Mouse (Mus musculus): ENCODE data around the gene Gpc5. TPM values are rescaled to one million over a fixed set of nuclear protein-coding genes. Genes with fewer than 3 reads are reported as not detected.
A peak's percentile ranks its signal among the peaks of the same experiment; 100 is the strongest.

The Gpc5 gene
- polyA plus RNA-seq, 1 experiment from 2014 or later, result 0.20 TPM

- no peaks in the 10 kb centered on the region for H3K36me3 ChIP-seq (ENCODE audit: control insufficient read depth, insufficient read depth, low read length)
- ATAC-seq (ENCODE audit: insufficient read depth, low FRiP score, low TSS enrichment) (no peak), DNase-seq (ENCODE audit: low spot score) (no peak)
- no peak overlapping the region for H3K4me2 ChIP-seq (ENCODE audit: low read depth)
- WGBS, result 86% methylated on average over 4 of the region's 4 CpGs
- H3K9me3 ChIP-seq (ENCODE audit: control insufficient read depth, low read length), result no peaks in the 10 kb centered on the region
- no peak overlapping the region for H3K27ac ChIP-seq (ENCODE audit: low read depth, low read length)
- H3K4me3 ChIP-seq (ENCODE audit: low read depth, low read length), result no peak overlapping the region
- H3K9ac ChIP-seq (ENCODE audit: low read length), result no peak overlapping the region
- H3K4me1 ChIP-seq (ENCODE audit: control insufficient read depth, insufficient read depth, low read length), result peaks cover 6% of the 10 kb centered on the region
- H3K27me3 ChIP-seq (ENCODE audit: control insufficient read depth, insufficient read depth, low read length), result peaks cover 22% of the 10 kb centered on the region
Observed at GRCm38 (mm10) chr14:115090516-115090915, 1.5 kb upstream of the Gpc5 start.

GRCm38 (mm10) chr14:115092510-115092909, 495 bp downstream of the Gpc5 start:
- Histone ChIP-seq H3K36me3 (ENCODE audit: control insufficient read depth, insufficient read depth, low read length) (no peaks in the 10 kb centered on the region), H3K4me2 (ENCODE audit: low read depth) (peak overlapping the region; percentile 99), H3K4me3 (ENCODE audit: low read depth, low read length) (peak overlapping the region; percentile 66), H3K9me3 (ENCODE audit: control insufficient read depth, low read length) (no peaks in the 10 kb centered on the region), H3K9ac (ENCODE audit: low read length) (peak overlapping the region; percentile 50), H3K4me1 (ENCODE audit: control insufficient read depth, insufficient read depth, low read length) (peaks cover 6% of the 10 kb centered on the region), H3K27ac (ENCODE audit: low read depth, low read length) (no peak overlapping the region), H3K27me3 (ENCODE audit: control insufficient read depth, insufficient read depth, low read length) (peaks cover 22% of the 10 kb centered on the region)
- ATAC-seq (ENCODE audit: insufficient read depth, low FRiP score, low TSS enrichment) (peak; percentile 63), DNase-seq (ENCODE audit: low spot score) (peak; percentile 22)
- WGBS, result 1% methylated on average over 33 of the region's 33 CpGs

GRCm38 (mm10) chr14:115092952-115093351, 937 bp downstream of the Gpc5 start:
- Histone ChIP-seq H3K36me3 (ENCODE audit: control insufficient read depth, insufficient read depth, low read length) (no peaks in the 10 kb centered on the region), H3K4me3 (ENCODE audit: low read depth, low read length) (peak overlapping the region; percentile 66), H3K4me1 (ENCODE audit: control insufficient read depth, insufficient read depth, low read length) (peaks cover 6% of the 10 kb centered on the region), H3K27me3 (ENCODE audit: control insufficient read depth, insufficient read depth, low read length) (peaks cover 22% of the 10 kb centered on the region), H3K9me3 (ENCODE audit: control insufficient read depth, low read length) (no peaks in the 10 kb centered on the region), H3K27ac (ENCODE audit: low read depth, low read length) (no peak overlapping the region), H3K9ac (ENCODE audit: low read length) (no peak overlapping the region; the same call in 1 of the 2 replicates), H3K4me2 (ENCODE audit: low read depth) (peak overlapping the region; percentile 99)
- DNase-seq (ENCODE audit: low spot score) (no peak), ATAC-seq (ENCODE audit: insufficient read depth, low FRiP score, low TSS enrichment) (no peak)
- WGBS, result 23% methylated on average over 6 of the region's 6 CpGs

GRCm38 (mm10) chr14:115100617-115101299, 8.7 kb downstream of the Gpc5 start:
- DNase-seq (ENCODE audit: low spot score) (no peak), ATAC-seq (ENCODE audit: insufficient read depth, low FRiP score, low TSS enrichment) (no peak)
- Histone ChIP-seq H3K4me2 (ENCODE audit: low read depth) (no peak overlapping the region), H3K36me3 (ENCODE audit: control insufficient read depth, insufficient read depth, low read length) (no peaks in the 10 kb centered on the region), H3K9me3 (ENCODE audit: control insufficient read depth, low read length) (no peaks in the 10 kb centered on the region), H3K9ac (ENCODE audit: low read length) (no peak overlapping the region), H3K27ac (ENCODE audit: low read depth, low read length) (no peak overlapping the region), H3K4me3 (ENCODE audit: low read depth, low read length) (no peak overlapping the region), H3K27me3 (ENCODE audit: control insufficient read depth, insufficient read depth, low read length) (no peaks in the 10 kb centered on the region), H3K4me1 (ENCODE audit: control insufficient read depth, insufficient read depth, low read length) (no peaks in the 10 kb centered on the region)
- WGBS, result 75% methylated on average over 9 of the region's 9 CpGs

GRCm38 (mm10) chr14:115106326-115106725, 14.3 kb downstream of the Gpc5 start:
- Histone ChIP-seq H3K4me1 (ENCODE audit: control insufficient read depth, insufficient read depth, low read length) (no peaks in the 10 kb centered on the region), H3K27me3 (ENCODE audit: control insufficient read depth, insufficient read depth, low read length) (no peaks in the 10 kb centered on the region), H3K4me2 (ENCODE audit: low read depth) (no peak overlapping the region), H3K9me3 (ENCODE audit: control insufficient read depth, low read length) (no peaks in the 10 kb centered on the region), H3K27ac (ENCODE audit: low read depth, low read length) (no peak overlapping the region), H3K36me3 (ENCODE audit: control insufficient read depth, insufficient read depth, low read length) (no peaks in the 10 kb centered on the region), H3K9ac (ENCODE audit: low read length) (no peak overlapping the region), H3K4me3 (ENCODE audit: low read depth, low read length) (no peak overlapping the region)
- DNase-seq (ENCODE audit: low spot score) (no peak), ATAC-seq (ENCODE audit: insufficient read depth, low FRiP score, low TSS enrichment) (no peak)

- Histone ChIP-seq H3K36me3 (ENCODE audit: control insufficient read depth, insufficient read depth, low read length) (no peaks in the 10 kb centered on the region), H3K9ac (ENCODE audit: low read length) (no peak overlapping the region), H3K9me3 (ENCODE audit: control insufficient read depth, low read length) (no peaks in the 10 kb centered on the region), H3K4me3 (ENCODE audit: low read depth, low read length) (no peak overlapping the region), H3K4me1 (ENCODE audit: control insufficient read depth, insufficient read depth, low read length) (no peaks in the 10 kb centered on the region), H3K27me3 (ENCODE audit: control insufficient read depth, insufficient read depth, low read length) (no peaks in the 10 kb centered on the region), H3K27ac (ENCODE audit: low read depth, low read length) (no peak overlapping the region), H3K4me2 (ENCODE audit: low read depth) (no peak overlapping the region)
- no peak for ATAC-seq (ENCODE audit: insufficient read depth, low FRiP score, low TSS enrichment)
- WGBS, result 78% methylated on average over 2 of the region's 2 CpGs
- no peak for DNase-seq (ENCODE audit: low spot score)
Observed at GRCm38 (mm10) chr14:115107467-115107866, 15.5 kb downstream of the Gpc5 start.

- no peak overlapping the region for H3K9ac ChIP-seq (ENCODE audit: low read length)
- 90% methylated on average over 9 of the region's 9 CpGs for WGBS
- no peak for ATAC-seq (ENCODE audit: insufficient read depth, low FRiP score, low TSS enrichment)
- H3K27me3 ChIP-seq (ENCODE audit: control insufficient read depth, insufficient read depth, low read length), result no peaks in the 10 kb centered on the region
- no peaks in the 10 kb centered on the region for H3K4me1 ChIP-seq (ENCODE audit: control insufficient read depth, insufficient read depth, low read length)
- no peaks in the 10 kb centered on the region for H3K9me3 ChIP-seq (ENCODE audit: control insufficient read depth, low read length)
- no peak for DNase-seq (ENCODE audit: low spot score)
- no peaks in the 10 kb centered on the region for H3K36me3 ChIP-seq (ENCODE audit: control insufficient read depth, insufficient read depth, low read length)
- no peak overlapping the region for H3K4me3 ChIP-seq (ENCODE audit: low read depth, low read length)
- no peak overlapping the region for H3K4me2 ChIP-seq (ENCODE audit: low read depth)
- H3K27ac ChIP-seq (ENCODE audit: low read depth, low read length), result no peak overlapping the region
Observed at GRCm38 (mm10) chr14:115118626-115119025, 26.6 kb downstream of the Gpc5 start.

- Histone ChIP-seq H3K9ac (ENCODE audit: low read length) (no peak overlapping the region), H3K27me3 (ENCODE audit: control insufficient read depth, insufficient read depth, low read length) (no peaks in the 10 kb centered on the region), H3K36me3 (ENCODE audit: control insufficient read depth, insufficient read depth, low read length) (no peaks in the 10 kb centered on the region), H3K4me3 (ENCODE audit: low read depth, low read length) (no peak overlapping the region), H3K4me1 (ENCODE audit: control insufficient read depth, insufficient read depth, low read length) (no peaks in the 10 kb centered on the region), H3K4me2 (ENCODE audit: low read depth) (no peak overlapping the region), H3K27ac (ENCODE audit: low read depth, low read length) (no peak overlapping the region), H3K9me3 (ENCODE audit: control insufficient read depth, low read length) (no peaks in the 10 kb centered on the region)
- DNase-seq (ENCODE audit: low spot score) (no peak), ATAC-seq (ENCODE audit: insufficient read depth, low FRiP score, low TSS enrichment) (no peak)
- 78% methylated on average over 3 of the region's 3 CpGs for WGBS
Observed at GRCm38 (mm10) chr14:115148821-115149220, 56.8 kb downstream of the Gpc5 start.

- no peak for ATAC-seq (ENCODE audit: insufficient read depth, low FRiP score, low TSS enrichment)
- DNase-seq (ENCODE audit: low spot score), result no peak
Observed at GRCm38 (mm10) chr14:115156597-115156996, 64.6 kb downstream of the Gpc5 start.

More at GRCm38 (mm10) chr14:115156597-115156996, 64.6 kb downstream of the Gpc5 start:
- Histone ChIP-seq H3K4me1 (ENCODE audit: control insufficient read depth, insufficient read depth, low read length) (no peaks in the 10 kb centered on the region), H3K36me3 (ENCODE audit: control insufficient read depth, insufficient read depth, low read length) (no peaks in the 10 kb centered on the region), H3K4me2 (ENCODE audit: low read depth) (no peak overlapping the region), H3K4me3 (ENCODE audit: low read depth, low read length) (no peak overlapping the region), H3K9ac (ENCODE audit: low read length) (no peak overlapping the region), H3K27ac (ENCODE audit: low read depth, low read length) (no peak overlapping the region), H3K9me3 (ENCODE audit: control insufficient read depth, low read length) (no peaks in the 10 kb centered on the region), H3K27me3 (ENCODE audit: control insufficient read depth, insufficient read depth, low read length) (no peaks in the 10 kb centered on the region)
- WGBS, result 75% methylated on average over 4 of the region's 4 CpGs

All from neural tube, embryonic 11.5 days (tissue).